ENCODE assay signal across 10 mouse cellular contexts in the genomic region with DNA sequence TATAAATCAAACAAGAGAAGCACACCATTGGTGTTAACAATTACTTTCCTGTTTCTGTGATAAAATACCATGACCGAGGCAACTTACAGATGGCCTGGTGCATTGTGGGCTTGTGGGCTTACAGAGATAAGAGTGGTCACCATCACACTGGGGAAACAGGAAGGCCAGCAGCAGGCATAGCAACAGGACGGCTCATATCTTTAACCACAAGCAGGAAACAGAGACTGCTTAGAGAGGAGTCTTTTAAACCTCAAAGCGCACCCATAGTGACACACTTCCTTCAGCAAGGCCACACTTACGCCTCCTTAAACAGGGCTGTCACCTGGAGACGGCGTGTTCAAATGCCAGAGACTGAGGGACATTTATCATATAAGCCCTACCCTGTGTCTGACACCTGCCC.
DNase-seq lines count a peak whose midpoint lies in the region; ATAC-seq lines count a peak whose summit lies in the region.
"Had no signal": no experiment of that assay in that cellular context is flagged by ENCODE, and none has a peak within 500 bp of the region (broad histone marks: within the 10 kb centered on the region; RNA-seq: fewer than 3 reads in every experiment).

No protein-coding gene starts in this region.

- H3K4me1 ChIP-seq in heart, embryonic 14.5 days (ENCODE audit: control insufficient read depth in 2 of 2, insufficient read depth in 2 of 2, low read length in 2 of 2) = peaks cover 26 to 49% of the 10 kb centered on the region in 2 experiments
- peaks cover 15% of the 10 kb centered on the region for H3K4me1 ChIP-seq in liver, embryonic 16.5 days (ENCODE audit: control insufficient read depth, low read depth, low read length)

- intact Hi-C loops in gastrocnemius, postnatal 14 days (cut with DNase I; ENCODE audit: low total_unique reads) = no loop called here

- H3K27ac ChIP-seq in heart, embryonic 14.5 days (replicated peaks in 1 of 2; ENCODE audit: control insufficient read depth in 1 of 2, insufficient read depth in 1 of 2, low read depth in 2 of 2, low read length in 2 of 2) = peak overlapping the region; percentile 64 to 81
- no peak overlapping the region; the same call in 1 of the 2 replicates for H3K27ac ChIP-seq in liver, embryonic 16.5 days (ENCODE audit: low read length)
- H3K27ac ChIP-seq: forebrain, embryonic 12.5 days; kidney, embryonic 15.5 days had no signal

- peaks cover 34% of the 10 kb centered on the region; the same call in 1 of the 2 replicates for H3K36me3 ChIP-seq in heart, embryonic 14.5 days (ENCODE audit: control insufficient read depth, insufficient read depth, low read length)
- H3K36me3 ChIP-seq in liver, embryonic 16.5 days (ENCODE audit: control insufficient read depth, insufficient read depth) = no peaks in the 10 kb centered on the region

- no peaks in the 10 kb centered on the region for H3K9me3 ChIP-seq in heart, embryonic 14.5 days (ENCODE audit: control insufficient read depth, low read length)
- H3K9me3 ChIP-seq in liver, embryonic 16.5 days (replicated peaks; ENCODE audit: control insufficient read depth, low read length) = no peaks in the 10 kb centered on the region
- H3K9me3 ChIP-seq: forebrain, embryonic 12.5 days; kidney, embryonic 15.5 days had no signal

- H3K9ac ChIP-seq in heart, embryonic 14.5 days (ENCODE audit: low read length) = no peak overlapping the region
- no peak overlapping the region for H3K9ac ChIP-seq in liver, embryonic 16.5 days (ENCODE audit: low read depth, low read length)
- H3K9ac ChIP-seq: forebrain, embryonic 12.5 days; kidney, embryonic 15.5 days had no signal

- H3K27me3 ChIP-seq in heart, embryonic 14.5 days (ENCODE audit: control insufficient read depth, insufficient read depth, low read length) = no peaks in the 10 kb centered on the region
- H3K27me3 ChIP-seq in liver, embryonic 16.5 days (ENCODE audit: control insufficient read depth, insufficient read depth, low read depth, low read length) = peaks cover 3% of the 10 kb centered on the region; the same call in 1 of the 2 replicates
- H3K27me3 ChIP-seq: forebrain, embryonic 12.5 days; kidney, embryonic 15.5 days had no signal

- ATAC-seq in heart, embryonic 14.5 days (ENCODE audit: insufficient number of reproducible peaks, insufficient read depth, low FRiP score, low read depth) = peak; percentile 62; the same call in 1 of the 2 replicates
- peak; percentile 95 for ATAC-seq in activated CD4-positive, CD25-positive, alpha-beta regulatory T cell, adult 4 months
- ATAC-seq in liver, embryonic 16.5 days (ENCODE audit: low read depth) = peak; percentile 60

- no peak overlapping the region for H3K4me3 ChIP-seq in heart, embryonic 14.5 days (ENCODE audit: control insufficient read depth in 1 of 2, insufficient read depth in 1 of 2, low read depth in 1 of 2, low read length in 2 of 2)
- H3K4me3 ChIP-seq in liver, embryonic 16.5 days (ENCODE audit: low read depth, low read length) = no peak overlapping the region
- H3K4me3 ChIP-seq: forebrain, embryonic 12.5 days; kidney, embryonic 15.5 days had no signal

- H3K4me2 ChIP-seq in heart, embryonic 14.5 days (ENCODE audit: low read length) = no peak overlapping the region
- no peak overlapping the region for H3K4me2 ChIP-seq in liver, embryonic 16.5 days (ENCODE audit: low read depth, low read length)
- H3K4me2 ChIP-seq: forebrain, embryonic 12.5 days; kidney, embryonic 15.5 days had no signal

- 35% methylated on average over 6 of the region's 6 CpGs for WGBS in heart, embryonic 14.5 days
- 7% methylated on average over 6 of the region's 6 CpGs for WGBS in liver, embryonic 16.5 days (ENCODE audit: insufficient replicate concordance)

- no peak for DNase-seq in heart, postnatal 4 days
- DNase-seq in 416B (ENCODE audit: low read depth) = peak; percentile 100
- no peak for DNase-seq in layer of hippocampus, adult 9-10 months (ENCODE audit: low spot score)
- DNase-seq in cerebellum, postnatal 10 days = no peak
- no peak for DNase-seq in gastrocnemius, postnatal 14 days
